Mouse (Mus musculus) neural tube, embryonic 14.5 days (tissue): ENCODE data around the gene Lypd1. TPM values are rescaled to one million over a fixed set of nuclear protein-coding genes. Genes with fewer than 3 reads are reported as not detected.

Experiments
- ATAC-seq: fragments of 200-750 bp; cut with Nextera tagmentation; 2 replicates; pipeline ENCODE4 v1.8.0; 2017; ENCODE audit warnings: low read depth, mild to moderate bottlenecking, moderate TSS enrichment, moderate library complexity
- H3K27ac ChIP-seq: fragments of 300-500 bp; sonication (generic); 2 replicates; pipeline ENCODE4 v1.5.1; 2014; ENCODE audit warnings: low read depth, mild to moderate bottlenecking, control low read depth, low read length, moderate library complexity, mixed read lengths
- H3K27me3 ChIP-seq: fragments of 300-500 bp; sonication (generic); 2 replicates; pipeline ENCODE4 v1.6.1; 2014; ENCODE audit warnings: low read length; ENCODE audit not compliant: control insufficient read depth, insufficient read depth
- H3K36me3 ChIP-seq: fragments of 300-500 bp; sonication (generic); 2 replicates; pipeline ENCODE4 v1.6.1; 2014; ENCODE audit warnings: low read length, mixed read lengths; ENCODE audit not compliant: control insufficient read depth, insufficient read depth
- H3K4me1 ChIP-seq: fragments of 300-500 bp; sonication (generic); 2 replicates; pipeline ENCODE4 v1.6.1; 2014; ENCODE audit warnings: low read length; ENCODE audit not compliant: control insufficient read depth, insufficient read depth
- H3K4me2 ChIP-seq: fragments of 300-500 bp; sonication (generic); 2 replicates; pipeline ENCODE4 v1.6.1; 2014; ENCODE audit warnings: mild to moderate bottlenecking, low read depth, low read length, control low read depth
- H3K4me3 ChIP-seq: fragments of 300-500 bp; sonication (generic); 2 replicates; pipeline ENCODE4 v1.5.1; 2014; ENCODE audit warnings: low read depth, low read length, control low read depth, mixed read lengths
- H3K9ac ChIP-seq: fragments of 300-500 bp; sonication (generic); replicated peaks from 2 replicates; pipeline ENCODE4 v1.6.1; 2014; ENCODE audit warnings: low read depth, mild to moderate bottlenecking, control low read depth, low read length, mixed read lengths
- H3K9me3 ChIP-seq: fragments of 300-500 bp; sonication (generic); 2 replicates; pipeline ENCODE4 v1.6.1; 2016; ENCODE audit warnings: low read length; ENCODE audit not compliant: control insufficient read depth
- WGBS: fragments of 180-500 bp; shearing (Covaris S2); extraction: QIAGEN DNeasy Blood & Tissue Kit; methylation state at CpG from one replicate; pipeline ENCODE4 v1.1.7; 2014; 5-methylcytosine and 5-hydroxymethylcytosine counted together
- polyA plus RNA-seq: library from polyadenylated mRNA; unstranded; fragments of >200 nt; fragmentation: Nextera tagmentation; extraction: Ambion mirVana; gene quantifications from 2 replicates; pipeline ENCODE4 v1.2.1, GENCODE M21; 2014

Lypd1 gene
- polyA plus RNA-seq, 1 experiment from 2014 or later, result 76.6 TPM

- Histone ChIP-seq H3K36me3 (no peaks in the 10 kb centered on the region), H3K4me1 (peaks cover 21% of the 10 kb centered on the region), H3K4me2 (peak overlapping the region; percentile 75), H3K9me3 (no peaks in the 10 kb centered on the region), H3K9ac (peak overlapping the region; percentile 53), H3K4me3 (peak overlapping the region; percentile 45), H3K27me3 (no peaks in the 10 kb centered on the region), H3K27ac (peak overlapping the region; percentile 23; the same call in 1 of the 2 replicates)
- peak; percentile 58 for ATAC-seq
- under 1% methylated on average over 35 of the region's 35 CpGs for WGBS
Measured at GRCm38 (mm10) chr1:125911337-125911900, 1.5 kb downstream of the Lypd1 start.

DNA sequence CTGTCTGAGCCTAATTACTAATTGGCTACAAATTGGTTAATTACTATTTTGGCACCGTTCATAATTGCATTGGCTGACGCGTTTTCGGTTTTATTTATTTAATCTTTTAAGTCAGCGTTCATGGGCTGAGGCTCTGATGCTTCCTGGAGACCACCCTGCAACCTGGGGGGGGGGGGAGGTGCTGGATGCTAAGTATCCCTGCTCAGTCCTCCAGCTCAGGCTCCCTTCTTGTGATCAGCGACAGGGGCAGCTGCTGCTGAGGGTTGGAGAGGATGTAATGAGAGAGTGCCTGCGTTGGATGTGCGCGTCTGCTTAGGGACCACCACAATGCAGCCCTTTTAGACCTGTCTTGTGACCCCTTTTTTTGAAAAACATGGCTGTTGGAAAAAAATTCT lies 2.0 kb downstream of the Lypd1 start:
- Histone ChIP-seq H3K27me3 (no peaks in the 10 kb centered on the region), H3K4me3 (peak overlapping the region; percentile 45), H3K27ac (no peak overlapping the region), H3K4me2 (peak overlapping the region; percentile 75), H3K36me3 (no peaks in the 10 kb centered on the region), H3K4me1 (peaks cover 21% of the 10 kb centered on the region), H3K9ac (peak overlapping the region; percentile 53), H3K9me3 (no peaks in the 10 kb centered on the region)
- WGBS, result under 1% methylated on average over 9 of the region's 9 CpGs
- peak; percentile 28; the same call in 1 of the 2 replicates for ATAC-seq

GRCm38 (mm10) chr1:125910211-125910870 lies 2.6 kb downstream of the Lypd1 start:
- 10% methylated on average over 14 of the region's 14 CpGs for WGBS
- 0 out of 2 replicates have a peak overlapping the region, but pooled peaks have one; percentile 16 for H3K9ac ChIP-seq
- peak; percentile 52; the same call in 1 of the 2 replicates for ATAC-seq
- H3K9me3 ChIP-seq, result no peaks in the 10 kb centered on the region
- no peaks in the 10 kb centered on the region for H3K27me3 ChIP-seq
- peaks cover 21% of the 10 kb centered on the region for H3K4me1 ChIP-seq
- no peaks in the 10 kb centered on the region for H3K36me3 ChIP-seq
- H3K4me3 ChIP-seq, result peak overlapping the region; percentile 45
- peak overlapping the region; percentile 75 for H3K4me2 ChIP-seq
- H3K27ac ChIP-seq, result no peak overlapping the region

GRCm38 (mm10) chr1:125893158-125893557 lies 19.7 kb downstream of the Lypd1 start:
- H3K36me3 ChIP-seq, result no peaks in the 10 kb centered on the region
- 69% methylated on average over 9 of the region's 9 CpGs for WGBS
- no peak overlapping the region for H3K4me2 ChIP-seq
- no peak overlapping the region for H3K9ac ChIP-seq
- H3K9me3 ChIP-seq, result no peaks in the 10 kb centered on the region
- H3K27me3 ChIP-seq, result no peaks in the 10 kb centered on the region
- no peak overlapping the region for H3K4me3 ChIP-seq
- H3K4me1 ChIP-seq, result no peaks in the 10 kb centered on the region
- ATAC-seq, result no peak
- no peak overlapping the region for H3K27ac ChIP-seq

DNA sequence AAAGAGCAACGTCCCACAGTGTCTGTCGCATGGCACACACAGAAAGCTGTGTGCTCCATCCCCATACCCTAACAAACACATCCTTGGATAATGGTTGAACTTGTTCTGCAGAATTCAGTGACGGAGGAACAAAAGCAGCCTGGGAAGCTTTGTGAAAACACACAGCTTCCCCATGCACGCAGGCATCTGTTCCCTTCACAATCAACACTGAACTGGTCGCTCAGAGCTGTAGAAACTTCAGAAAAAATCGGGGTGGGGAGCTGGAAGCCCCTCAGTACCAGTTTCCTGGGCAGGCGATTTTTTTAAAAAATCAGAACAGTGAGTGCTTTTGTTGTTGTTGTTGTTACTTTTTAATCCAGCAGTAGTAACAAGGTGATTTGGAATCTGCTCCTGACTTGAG lies 42.8 kb downstream of the Lypd1 start:
- H3K27me3 ChIP-seq, result no peaks in the 10 kb centered on the region
- no peak overlapping the region for H3K4me3 ChIP-seq
- H3K4me1 ChIP-seq, result no peaks in the 10 kb centered on the region
- no peak overlapping the region for H3K4me2 ChIP-seq
- H3K36me3 ChIP-seq, result no peaks in the 10 kb centered on the region
- H3K9ac ChIP-seq, result no peak overlapping the region
- ATAC-seq, result no peak
- H3K27ac ChIP-seq, result no peak overlapping the region
- WGBS, result 29% methylated on average over 7 of the region's 7 CpGs
- H3K9me3 ChIP-seq, result no peaks in the 10 kb centered on the region

- no peak overlapping the region for H3K4me2 ChIP-seq
- H3K9me3 ChIP-seq, result no peaks in the 10 kb centered on the region
- H3K4me3 ChIP-seq, result no peak overlapping the region
- H3K27ac ChIP-seq, result no peak overlapping the region
- H3K9ac ChIP-seq, result no peak overlapping the region
- WGBS, result 55% methylated on average over 5 of the region's 5 CpGs
- ATAC-seq, result no peak
- no peaks in the 10 kb centered on the region for H3K36me3 ChIP-seq
- no peaks in the 10 kb centered on the region for H3K27me3 ChIP-seq
- H3K4me1 ChIP-seq, result no peaks in the 10 kb centered on the region
Measured at GRCm38 (mm10) chr1:125858631-125859030, 54.3 kb downstream of the Lypd1 start.

DNA sequence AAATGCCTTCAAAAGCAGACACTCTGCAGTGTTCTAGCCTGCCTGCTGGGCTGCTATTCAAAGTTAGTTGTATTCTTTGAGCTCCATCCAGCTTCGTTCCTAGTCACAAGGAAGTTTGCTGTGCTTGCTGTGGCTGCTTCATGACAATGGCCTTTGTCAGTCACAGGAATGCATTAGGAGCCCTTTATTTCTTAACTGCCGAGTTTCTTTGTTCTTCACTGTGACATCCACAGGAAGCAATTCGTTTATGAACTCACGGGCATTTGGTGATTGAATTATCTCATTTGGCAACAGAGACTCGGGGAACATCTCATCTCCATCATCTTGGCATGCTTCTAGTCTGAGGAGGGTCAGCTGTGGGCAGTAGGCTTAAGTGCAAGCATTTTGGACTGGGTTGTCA lies 58.3 kb downstream of the Lypd1 start:
- WGBS, result 6% methylated on average over 5 of the region's 5 CpGs

DNA sequence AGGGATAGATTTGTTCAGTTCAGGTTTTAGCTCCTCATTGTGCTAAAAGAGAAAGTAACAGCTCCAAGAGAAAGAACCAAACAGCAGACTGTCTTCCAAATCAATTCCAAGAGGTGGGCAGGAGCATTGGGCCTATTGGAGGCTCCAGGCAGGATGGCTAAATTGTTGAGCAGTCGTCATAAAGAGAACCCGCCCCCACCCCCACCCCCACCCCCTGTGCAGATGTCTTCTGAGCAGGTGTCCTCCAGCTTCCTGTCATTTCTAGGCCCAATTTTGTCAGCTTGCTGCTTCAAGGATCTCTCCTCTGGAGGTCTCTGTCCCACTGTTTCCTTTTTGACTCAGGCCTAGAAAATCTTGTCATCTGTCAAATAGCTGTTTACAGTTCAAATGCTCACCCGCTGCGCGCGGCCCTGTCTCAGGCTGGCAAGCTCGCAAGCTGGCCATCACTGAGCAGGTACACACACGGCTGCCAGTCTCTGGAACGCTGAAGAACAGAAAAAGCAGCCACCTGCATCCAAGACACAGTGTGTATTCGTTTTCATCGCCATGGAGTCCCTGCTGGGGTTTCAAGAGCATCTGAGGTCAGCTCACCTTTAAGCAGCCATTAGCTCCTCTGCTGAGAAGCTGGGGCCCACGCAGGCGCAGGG lies 73.0 kb downstream of the Lypd1 start:
- ATAC-seq, result no peak
- Histone ChIP-seq H3K36me3 (no peaks in the 10 kb centered on the region), H3K27ac (no peak overlapping the region), H3K4me2 (no peak overlapping the region), H3K27me3 (no peaks in the 10 kb centered on the region), H3K9me3 (no peaks in the 10 kb centered on the region), H3K4me3 (no peak overlapping the region), H3K9ac (no peak overlapping the region), H3K4me1 (peaks cover 4% of the 10 kb centered on the region; the same call in 1 of the 2 replicates)
- WGBS, result 48% methylated on average over 13 of the region's 13 CpGs

More for the DNA sequence above, 58.3 kb downstream of the Lypd1 start:
- Histone ChIP-seq H3K4me1 (no peaks in the 10 kb centered on the region), H3K4me2 (no peak overlapping the region), H3K9me3 (no peaks in the 10 kb centered on the region), H3K4me3 (no peak overlapping the region), H3K27ac (no peak overlapping the region), H3K36me3 (no peaks in the 10 kb centered on the region), H3K9ac (no peak overlapping the region), H3K27me3 (no peaks in the 10 kb centered on the region)
- no peak for ATAC-seq

DNA sequence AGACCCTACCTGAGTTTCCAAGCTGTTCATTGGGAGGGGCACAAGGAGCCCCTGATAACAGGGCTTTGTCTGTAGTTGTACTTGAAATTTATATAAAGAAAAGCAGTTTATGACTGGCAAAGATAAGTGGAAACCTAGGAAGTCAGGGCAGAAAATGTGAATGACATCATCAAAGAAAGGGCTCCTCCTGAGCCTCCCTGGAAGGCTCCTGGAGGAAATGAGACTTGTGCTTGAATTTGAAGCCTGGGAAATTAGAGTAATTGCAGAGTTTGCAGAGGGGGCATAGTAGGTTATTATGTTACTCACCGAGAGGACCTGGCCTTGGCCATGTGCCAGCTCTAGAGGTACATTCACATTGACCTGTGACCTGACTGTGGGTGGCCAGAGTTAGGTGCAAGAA lies 75.4 kb downstream of the Lypd1 start:
- Histone ChIP-seq H3K4me1 (peaks cover 4% of the 10 kb centered on the region; the same call in 1 of the 2 replicates), H3K9ac (no peak overlapping the region), H3K4me2 (no peak overlapping the region), H3K36me3 (no peaks in the 10 kb centered on the region), H3K4me3 (no peak overlapping the region), H3K27me3 (no peaks in the 10 kb centered on the region), H3K27ac (no peak overlapping the region), H3K9me3 (no peaks in the 10 kb centered on the region)
- ATAC-seq, result no peak
- 55% methylated on average over 1 of the region's 1 CpGs for WGBS
